Mouse (Mus musculus) adrenal gland, postnatal 10 days (tissue): ENCODE data around the gene Eef1akmt2. TPM values are rescaled to one million over a fixed set of nuclear protein-coding genes. Genes with fewer than 3 reads are reported as not detected.
A peak's percentile ranks its signal among the peaks of the same experiment; 100 is the strongest.

ENCODE experiments used
- DNase-seq: peaks from one replicate; pipeline ENCODE4 v3.0.0; 2021; ENCODE audit warnings: mixed read lengths
- total RNA-seq, 2 experiments: library from RNA; stranded (reverse); gene quantifications; 2 replicates each; pipeline ENCODE4 v1.2.3; 2021

The Eef1akmt2 gene
- total RNA-seq, 2 experiments from 2014 or later = 20.9 to 27.4 TPM

GRCm38 (mm10) chr7:132873043-132873442, 20.6 kb upstream of the Eef1akmt2 start:
- no peak for DNase-seq

GRCm38 (mm10) chr7:132866316-132866715, 13.8 kb upstream of the Eef1akmt2 start:
- no peak for DNase-seq

DNA sequence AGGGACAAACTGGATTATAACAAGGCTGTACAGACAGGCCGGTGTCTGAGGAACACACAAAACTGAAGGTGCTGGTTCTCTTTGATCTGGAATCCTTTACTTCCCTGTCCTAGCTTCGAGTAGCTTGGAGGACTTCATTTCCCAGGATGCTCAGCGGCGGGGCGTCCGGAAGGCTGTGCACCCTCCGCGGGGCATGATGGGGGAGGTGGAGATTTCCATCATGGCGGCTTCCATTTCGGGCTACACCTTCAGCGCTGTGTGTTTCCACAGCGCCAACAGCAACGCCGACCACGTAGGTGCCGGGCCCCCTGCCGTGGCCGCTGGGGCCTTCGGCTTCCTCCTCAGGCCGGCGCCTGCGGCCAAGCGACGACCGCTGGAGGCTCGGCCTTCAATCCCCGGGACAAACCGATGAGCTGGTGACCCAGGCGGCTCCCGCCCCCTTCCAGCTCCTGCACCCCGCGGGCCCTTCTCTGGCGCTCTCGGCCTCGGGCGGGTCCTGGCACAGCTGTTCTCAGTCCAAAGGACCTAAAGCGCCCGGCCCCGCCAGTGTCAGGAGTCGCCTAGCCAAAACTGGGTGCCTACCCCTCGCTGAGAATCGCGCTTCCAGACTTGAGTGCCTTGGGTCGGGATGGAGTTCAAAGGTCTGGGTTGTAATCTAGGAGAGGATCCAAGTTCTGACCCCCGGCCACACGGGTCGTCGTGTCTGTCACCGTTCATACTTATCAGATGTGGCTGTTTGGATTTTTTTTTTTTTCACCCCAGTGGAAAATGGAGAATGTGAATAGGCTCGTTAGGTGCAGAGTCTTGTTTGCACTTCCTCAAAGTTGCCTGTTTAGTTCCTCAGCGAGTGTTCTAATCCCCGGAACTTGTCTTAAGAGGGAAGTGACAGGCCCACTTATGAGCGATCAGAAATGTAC, 6.8 kb upstream of the Eef1akmt2 start, which contains the start of gene Abraxas2:
Gene Abraxas2 (plus strand): TSS at position 184 of the 917 bp plus-strand sequence.
- peak; percentile 95 for DNase-seq

DNA sequence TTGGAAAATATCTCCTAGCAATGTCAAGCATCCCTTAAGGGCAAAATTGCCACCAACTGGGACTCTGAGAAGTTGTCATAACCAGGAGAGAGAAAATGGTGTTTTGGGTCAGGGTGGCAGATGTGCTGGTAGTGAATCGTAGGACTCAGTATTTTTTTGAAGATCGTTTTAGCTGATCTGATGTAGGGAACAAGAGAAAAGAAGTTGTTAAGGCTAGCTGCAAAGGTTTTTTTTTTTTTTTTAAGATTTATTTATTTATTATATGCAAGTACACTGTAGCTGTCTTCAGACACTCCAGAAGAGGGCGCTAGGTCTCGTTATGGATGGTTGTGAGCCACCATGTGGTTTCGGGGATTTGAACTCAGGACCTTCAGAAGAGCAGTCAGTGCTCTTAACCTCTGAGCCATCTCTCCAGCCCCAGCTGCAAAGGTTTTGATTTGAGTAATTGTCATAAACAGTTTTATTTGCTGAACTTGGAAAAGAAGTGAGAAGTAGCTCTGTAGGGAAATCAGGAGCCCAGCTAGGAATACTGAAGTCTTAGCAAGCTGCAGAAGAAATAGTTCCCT, 5.7 kb upstream of the Eef1akmt2 start:
- no peak for DNase-seq

- no peak for DNase-seq
These were observed 3.6 kb upstream of the Eef1akmt2 start for GRCm38 (mm10) chr7:132856083-132856482.

GRCm38 (mm10) chr7:132853946-132854345, 1.5 kb upstream of the Eef1akmt2 start:
- DNase-seq = no peak

GRCm38 (mm10) chr7:132853361-132853760, 888 bp upstream of the Eef1akmt2 start:
- DNase-seq = no peak

DNA sequence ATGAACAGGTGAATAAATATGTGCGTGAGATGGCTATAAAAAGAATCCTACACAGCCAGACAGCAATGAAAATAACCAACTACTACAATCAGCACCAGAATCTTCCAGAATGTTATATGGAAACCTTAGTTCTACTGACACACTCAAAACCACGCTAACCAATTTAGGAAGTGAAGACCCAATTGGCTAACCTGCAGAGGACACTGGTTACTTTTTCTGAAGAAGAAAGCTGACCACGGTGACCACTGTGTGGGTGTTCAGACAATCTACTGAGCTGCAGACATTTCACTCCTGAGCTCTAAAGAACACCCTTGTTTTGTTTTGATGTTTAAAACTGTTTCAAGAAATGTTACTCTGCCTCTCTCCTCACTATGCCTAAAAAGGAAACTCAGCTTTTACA, 9.3 kb downstream of the Eef1akmt2 start:
- DNase-seq = no peak

GRCm38 (mm10) chr7:132842455-132842854, 10.0 kb downstream of the Eef1akmt2 start:
- no peak for DNase-seq

GRCm38 (mm10) chr7:132841287-132841686, 11.2 kb downstream of the Eef1akmt2 start:
- DNase-seq = no peak

GRCm38 (mm10) chr7:132830955-132831354, 21.5 kb downstream of the Eef1akmt2 start:
- no peak for DNase-seq

GRCm38 (mm10) chr7:132824346-132825022, 28.0 kb downstream of the Eef1akmt2 start:
- no peak for DNase-seq

DNA sequence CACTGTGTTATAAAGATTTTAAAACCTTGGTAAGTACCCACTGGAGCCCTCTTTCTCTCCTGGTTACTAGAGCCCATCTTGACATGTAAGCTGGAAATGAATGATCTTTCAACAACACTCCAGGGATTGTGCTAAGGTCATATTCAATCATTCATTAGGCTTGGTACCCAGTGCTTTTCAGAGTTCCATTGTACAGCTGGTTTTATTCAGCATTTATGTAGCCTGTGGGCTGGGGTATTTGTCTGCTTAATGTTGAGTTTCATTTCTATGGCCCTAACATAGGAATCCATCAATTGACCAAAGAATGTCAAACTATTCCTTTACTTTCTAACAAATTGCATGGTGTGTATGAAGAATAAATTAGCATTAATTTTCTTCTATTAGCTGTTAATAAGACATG, 28.6 kb downstream of the Eef1akmt2 start:
- no peak for DNase-seq

GRCm38 (mm10) chr7:132820692-132821091, 31.8 kb downstream of the Eef1akmt2 start:
- no peak for DNase-seq

GRCm38 (mm10) chr7:132817056-132817455, 35.4 kb downstream of the Eef1akmt2 start:
- no peak for DNase-seq

- no peak for DNase-seq
These were observed 35.9 kb downstream of the Eef1akmt2 start for GRCm38 (mm10) chr7:132816528-132816927.

DNA sequence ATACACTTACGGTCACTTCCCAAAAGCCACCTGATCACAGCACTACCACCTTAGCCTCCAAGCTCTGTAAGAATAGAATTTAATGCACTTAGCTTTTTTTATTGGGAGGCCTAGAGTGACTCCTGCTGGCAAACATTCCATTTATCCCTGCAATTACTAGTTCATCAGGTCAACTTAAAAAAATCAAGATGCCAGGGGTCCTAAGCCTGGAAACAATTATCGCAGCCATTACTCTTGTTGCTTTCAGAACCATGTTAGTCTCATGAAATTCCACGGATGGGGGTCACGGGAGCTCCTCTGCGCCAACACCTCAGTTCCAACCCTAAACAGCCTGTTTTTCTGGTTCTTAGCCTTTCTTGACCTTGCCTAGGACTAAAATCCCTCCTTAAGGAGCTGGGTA, 37.4 kb downstream of the Eef1akmt2 start:
- DNase-seq = no peak

DNA sequence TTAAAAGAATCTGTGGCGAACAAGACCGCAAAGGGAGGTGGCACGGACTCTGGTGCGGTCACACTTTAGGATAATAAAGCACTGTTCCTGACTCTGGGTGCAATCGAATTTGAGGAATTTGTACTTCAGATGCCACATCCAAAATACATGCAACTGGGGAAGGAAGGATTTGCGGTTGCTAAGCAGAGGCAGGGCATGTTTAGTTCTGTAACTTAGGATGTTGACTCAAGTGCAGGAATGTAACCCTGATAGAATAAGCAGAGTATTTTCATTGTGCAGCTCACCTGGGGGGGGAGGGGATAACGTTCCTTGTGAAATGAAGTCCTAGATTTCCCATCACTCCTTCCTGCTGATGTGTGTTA, 38.4 kb downstream of the Eef1akmt2 start:
- DNase-seq = no peak

DNA sequence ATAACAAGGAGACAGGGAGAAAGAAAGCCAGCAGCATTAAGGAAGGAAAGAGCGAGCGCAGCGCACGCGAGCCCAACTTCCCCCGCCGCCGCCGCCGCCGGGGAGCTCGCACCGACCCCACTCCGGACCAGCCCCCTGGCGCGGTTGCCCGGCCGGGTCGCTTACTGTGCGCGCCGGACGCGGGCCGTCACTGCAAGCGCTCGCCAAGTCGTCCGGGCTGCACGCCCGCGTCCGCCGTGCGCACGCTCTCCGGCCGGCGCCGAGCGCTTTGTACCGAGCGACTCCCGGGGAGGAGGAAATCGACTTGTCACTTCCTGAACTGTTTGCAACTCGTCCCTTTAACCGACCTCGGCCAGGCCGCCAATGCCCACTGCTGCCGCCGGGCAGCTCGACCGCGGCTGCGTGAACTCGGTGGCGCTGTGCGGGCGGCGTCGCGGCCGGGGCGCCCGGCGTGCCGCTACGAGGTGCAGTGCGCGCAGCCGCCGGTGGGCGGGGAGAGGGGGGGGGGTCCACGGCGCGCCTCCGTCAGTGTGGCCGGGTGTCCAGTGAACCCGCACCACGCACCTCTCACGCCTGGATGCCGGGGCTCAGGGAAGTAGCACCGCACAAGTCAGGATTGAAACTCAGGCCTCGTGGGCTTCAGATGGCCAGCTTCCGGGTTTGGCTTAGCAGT, 38.9 kb downstream of the Eef1akmt2 start, which contains the start of gene Fam53b:
Gene Fam53b (minus strand): TSS at position 471 of the 673 bp plus-strand sequence.
- peak; percentile 88 for DNase-seq

DNA sequence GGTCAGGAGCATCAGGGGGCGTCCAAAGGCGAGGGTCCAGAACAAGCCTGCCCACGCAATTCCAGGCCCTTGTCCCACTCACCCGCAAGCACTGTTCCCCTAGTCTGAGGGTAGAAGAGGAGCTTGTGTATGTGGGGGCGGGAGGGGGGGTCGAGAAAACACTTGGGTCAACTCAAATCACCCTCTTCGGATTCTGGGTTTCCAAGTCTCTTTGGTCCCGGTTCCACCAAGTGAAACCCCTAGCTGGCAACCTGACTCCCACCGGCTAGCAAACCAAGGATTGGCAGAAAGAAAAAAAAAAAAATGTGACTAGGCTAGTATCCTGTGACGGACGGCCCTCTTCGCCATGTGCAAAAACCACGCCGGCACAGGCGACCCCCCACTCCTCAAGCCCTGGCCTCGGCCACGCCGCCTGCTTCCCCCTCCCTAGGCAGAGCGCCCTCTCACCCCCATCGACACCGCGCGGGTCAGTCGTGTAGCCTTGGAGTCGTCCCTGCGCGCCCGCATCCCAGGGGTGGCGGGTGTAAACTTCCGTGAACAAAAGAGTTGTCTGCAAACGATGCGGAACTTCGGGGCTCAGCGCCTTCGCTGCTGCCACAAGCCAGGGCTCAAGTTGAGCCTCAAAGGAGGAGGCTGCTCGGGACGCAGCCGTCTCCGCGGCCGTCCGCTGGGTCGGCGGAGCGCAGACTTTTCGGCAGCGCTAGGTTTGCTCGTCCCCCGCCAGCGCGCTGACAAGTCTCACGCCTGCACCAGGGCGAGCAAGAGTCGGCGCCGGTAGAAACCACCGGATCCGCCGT, 39.7 kb downstream of the Eef1akmt2 start:
- DNase-seq = peak; percentile 76
